Mouse (Mus musculus) CH12.LX (cell line): ENCODE results near the gene Slc25a17. TPM values are rescaled to one million over a fixed set of nuclear protein-coding genes. Genes with fewer than 3 reads are reported as not detected.

ENCODE experiments used
- DNase-seq: peaks from one replicate; pipeline ENCODE4 v3.0.0-alpha.2; 2013; ENCODE audit errors: extremely low read depth
- H3K27ac ChIP-seq: 2 replicates; pipeline ENCODE4 v1.5.1; 2012; ENCODE audit warnings: low read depth, mild to moderate bottlenecking, control low read depth, moderate library complexity; ENCODE audit not compliant: insufficient read depth
- H3K27me3 ChIP-seq: replicated peaks from 2 replicates; pipeline ENCODE3; 2012; ENCODE audit warnings: inconsistent platforms
- H3K36me3 ChIP-seq, 2 experiments: replicated peaks in 1 of 2; 2 replicates each; pipeline versions ENCODE3 to v1.6.1; 2012; ENCODE audit warnings: inconsistent platforms in 1 of 2, low read length in 1 of 2, mild to moderate bottlenecking in 1 of 2, mixed read lengths in 1 of 2, moderate library complexity in 1 of 2; ENCODE audit not compliant: control insufficient read depth in 1 of 2, insufficient read depth in 1 of 2
- H3K4me1 ChIP-seq, 2 experiments: 2 replicates each; pipeline ENCODE4 v1.6.1; 2012; ENCODE audit warnings: inconsistent platforms in 1 of 2, moderate library complexity in 1 of 2; ENCODE audit not compliant: insufficient read depth in 2 of 2, control insufficient read depth in 1 of 2
- H3K4me2 ChIP-seq: 2 replicates; pipeline ENCODE4 v1.6.1; 2012; ENCODE audit warnings: low read depth, mild to moderate bottlenecking, control low read depth; ENCODE audit not compliant: poor library complexity, insufficient read depth, severe bottlenecking
- H3K4me3 ChIP-seq, 3 experiments: fragments of 150-350 bp in 1 of 3; sonication (generic) in 1 of 3; replicated peaks in 1 of 3; 2 replicates each; pipeline versions ENCODE3 to v1.5.1; 2011 to 2012; ENCODE audit warnings: low read depth in 2 of 3, low read length in 2 of 3, mild to moderate bottlenecking in 2 of 3, moderate library complexity in 2 of 3, control low read depth in 1 of 3, improper control_type of control experiment in 1 of 3, inconsistent platforms in 1 of 3, mixed read lengths in 1 of 3; ENCODE audit not compliant: poor library complexity in 1 of 3
- H3K79me2 ChIP-seq: replicated peaks from 2 replicates; pipeline ENCODE4 v1.6.1; 2012; ENCODE audit warnings: mild to moderate bottlenecking, moderate library complexity; ENCODE audit not compliant: control insufficient read depth, poor library complexity, insufficient read depth, severe bottlenecking; ENCODE audit errors: extremely low read depth
- H3K9ac ChIP-seq: 2 replicates; pipeline ENCODE4 v1.6.1; 2012; ENCODE audit warnings: low read depth, mild to moderate bottlenecking, control low read depth, moderate library complexity; ENCODE audit not compliant: insufficient read depth
- H3K9me3 ChIP-seq: replicated peaks from 2 replicates; pipeline ENCODE3; 2012; ENCODE audit warnings: low read length, inconsistent platforms, mixed read lengths
- BHLHE40 ChIP-seq: IDR thresholded peaks from 2 replicates; pipeline ENCODE4 v1.6.1; 2011; ENCODE audit warnings: mild to moderate bottlenecking, low read depth, low read length, improper control_type of control experiment
- CHD1 ChIP-seq: IDR thresholded peaks from 2 replicates; pipeline ENCODE4 v1.6.1; 2012; ENCODE audit warnings: low read depth, low read length, improper control_type of control experiment, inconsistent platforms
- CHD2 ChIP-seq: IDR thresholded peaks from 2 replicates; pipeline ENCODE4 v1.6.1; 2011; ENCODE audit warnings: low read length, improper control_type of control experiment
- CTCF ChIP-seq, 2 experiments: IDR thresholded peaks in 1 of 2; conservative IDR thresholded peaks in 1 of 2; 2 replicates each; pipeline ENCODE4 v1.5.1; 2011 to 2012; ENCODE audit warnings: low read depth in 2 of 2, low read length in 2 of 2, improper control_type of control experiment in 1 of 2, inconsistent platforms in 1 of 2, mild to moderate bottlenecking in 1 of 2, moderate library complexity in 1 of 2
- E2F4 ChIP-seq: IDR thresholded peaks from 2 replicates; pipeline ENCODE4 v1.6.1; 2011; ENCODE audit warnings: low read depth, low read length, improper control_type of control experiment; ENCODE audit not compliant: insufficient replicate concordance
- ELF1 ChIP-seq: IDR thresholded peaks from 2 replicates; pipeline ENCODE4 v1.6.1; 2014; ENCODE audit warnings: low read depth, mild to moderate bottlenecking, inconsistent platforms, low read length, improper control_type of control experiment
- EP300 ChIP-seq: IDR thresholded peaks from 2 replicates; pipeline ENCODE4 v1.6.1; 2011; ENCODE audit warnings: low read length, improper control_type of control experiment
- ETS1 ChIP-seq: conservative IDR thresholded peaks from 2 replicates; pipeline ENCODE4 v1.6.1; 2012; ENCODE audit warnings: low read depth, mild to moderate bottlenecking, inconsistent platforms, low read length, improper control_type of control experiment, moderate library complexity
- GABPA ChIP-seq: IDR thresholded peaks from 2 replicates; pipeline ENCODE4 v1.6.1; 2012; ENCODE audit warnings: low read depth, low read length, improper control_type of control experiment, inconsistent platforms; ENCODE audit not compliant: insufficient replicate concordance
- HCFC1 ChIP-seq: IDR thresholded peaks from 2 replicates; pipeline ENCODE4 v1.6.1; 2012; ENCODE audit warnings: low read depth, mild to moderate bottlenecking, inconsistent platforms, low read length, improper control_type of control experiment
- IRF4 ChIP-seq: IDR thresholded peaks from 2 replicates; pipeline ENCODE4 v1.6.1; 2014; ENCODE audit warnings: low read depth, mild to moderate bottlenecking, inconsistent platforms, low read length, improper control_type of control experiment
- JUN ChIP-seq: IDR thresholded peaks from 2 replicates; pipeline ENCODE4 v1.6.1; 2011; ENCODE audit warnings: low read depth, mild to moderate bottlenecking, low read length, improper control_type of control experiment, moderate library complexity; ENCODE audit not compliant: insufficient read depth
- JUND ChIP-seq: conservative IDR thresholded peaks from 2 replicates; pipeline ENCODE4 v1.6.1; 2011; ENCODE audit warnings: low read depth, low read length, improper control_type of control experiment
- KAT2A ChIP-seq: IDR thresholded peaks from 2 replicates; pipeline ENCODE4 v1.6.1; 2012; ENCODE audit warnings: low read length, improper control_type of control experiment, inconsistent platforms; ENCODE audit not compliant: insufficient replicate concordance
- MAFK ChIP-seq: IDR thresholded peaks from 2 replicates; pipeline ENCODE4 v1.6.1; 2011; ENCODE audit warnings: low read length, improper control_type of control experiment; ENCODE audit not compliant: insufficient replicate concordance
- MAX ChIP-seq: IDR thresholded peaks from 2 replicates; pipeline ENCODE4 v1.6.1; 2011; ENCODE audit warnings: low read length, improper control_type of control experiment
- MAZ ChIP-seq: IDR thresholded peaks from 2 replicates; pipeline ENCODE4 v1.6.1; 2012; ENCODE audit warnings: low read depth, mild to moderate bottlenecking, inconsistent platforms, low read length, improper control_type of control experiment, moderate library complexity
- MEF2A ChIP-seq: IDR thresholded peaks from 2 replicates; pipeline ENCODE4 v1.6.1; 2014; ENCODE audit warnings: low read depth, mild to moderate bottlenecking, inconsistent platforms, low read length, improper control_type of control experiment, borderline replicate concordance
- MXI1 ChIP-seq: IDR thresholded peaks from 2 replicates; pipeline ENCODE4 v1.6.1; 2011; ENCODE audit warnings: mild to moderate bottlenecking, low read depth, low read length, improper control_type of control experiment
- MYC ChIP-seq: IDR thresholded peaks from 2 replicates; pipeline ENCODE4 v1.6.1; 2011; ENCODE audit warnings: low read depth, mild to moderate bottlenecking, improper control_type of control experiment, low read length
- NELFE ChIP-seq: IDR thresholded peaks from 2 replicates; pipeline ENCODE4 v1.6.1; 2011; ENCODE audit warnings: low read depth, low read length, improper control_type of control experiment
- NRF1 ChIP-seq: IDR thresholded peaks from 2 replicates; pipeline ENCODE4 v1.6.1; 2014; ENCODE audit warnings: low read depth, mild to moderate bottlenecking, inconsistent platforms, low read length, improper control_type of control experiment, moderate library complexity
- PAX5 ChIP-seq: IDR thresholded peaks from 2 replicates; pipeline ENCODE4 v1.6.1; 2012; ENCODE audit warnings: low read length, inconsistent platforms, mixed read lengths
- POLR2A ChIP-seq: IDR thresholded peaks from 2 replicates; pipeline ENCODE4 v1.6.1; 2011; ENCODE audit warnings: low read depth, mild to moderate bottlenecking, improper control_type of control experiment, low read length
- POLR2AphosphoS2 ChIP-seq: IDR thresholded peaks from 2 replicates; pipeline ENCODE4 v1.6.1; 2011; ENCODE audit warnings: low read depth, low read length, improper control_type of control experiment
- RAD21 ChIP-seq: IDR thresholded peaks from 2 replicates; pipeline ENCODE4 v1.6.1; 2011; ENCODE audit warnings: low read depth, mild to moderate bottlenecking, low read length, improper control_type of control experiment, moderate library complexity
- RCOR1 ChIP-seq: conservative IDR thresholded peaks from 2 replicates; pipeline ENCODE4 v1.6.1; 2012; ENCODE audit warnings: low read depth, mild to moderate bottlenecking, inconsistent platforms, low read length, improper control_type of control experiment
- SIN3A ChIP-seq: IDR thresholded peaks from 2 replicates; pipeline ENCODE4 v1.6.1; 2012; ENCODE audit warnings: low read length, improper control_type of control experiment, inconsistent platforms
- SMC3 ChIP-seq: IDR thresholded peaks from 2 replicates; pipeline ENCODE4 v1.6.1; 2011; ENCODE audit warnings: low read depth, low read length, improper control_type of control experiment
- TBP ChIP-seq: conservative IDR thresholded peaks from 2 replicates; pipeline ENCODE4 v1.6.1; 2011; ENCODE audit warnings: low read depth, low read length, improper control_type of control experiment
- TCF12 ChIP-seq: IDR thresholded peaks from 2 replicates; pipeline ENCODE4 v1.6.1; 2014; ENCODE audit warnings: low read depth, mild to moderate bottlenecking, inconsistent platforms, low read length, improper control_type of control experiment
- UBTF ChIP-seq: IDR thresholded peaks from 2 replicates; pipeline ENCODE4 v1.6.1; 2012; ENCODE audit warnings: low read depth, mild to moderate bottlenecking, inconsistent platforms, low read length, improper control_type of control experiment, moderate library complexity
- USF1 ChIP-seq: IDR thresholded peaks from 2 replicates; pipeline ENCODE4 v1.6.1; 2014; ENCODE audit warnings: low read depth, mild to moderate bottlenecking, inconsistent platforms, low read length, improper control_type of control experiment
- USF2 ChIP-seq: conservative IDR thresholded peaks from 2 replicates; pipeline ENCODE4 v1.6.1; 2011; ENCODE audit warnings: low read depth, low read length, improper control_type of control experiment
- ZC3H11A ChIP-seq: IDR thresholded peaks from 2 replicates; pipeline ENCODE4 v1.6.1; 2012; ENCODE audit warnings: low read depth, mild to moderate bottlenecking, inconsistent platforms, low read length, improper control_type of control experiment
- ZKSCAN1 ChIP-seq: IDR thresholded peaks from 2 replicates; pipeline ENCODE4 v1.6.1; 2012; ENCODE audit warnings: low read depth, inconsistent platforms, low read length, improper control_type of control experiment, borderline replicate concordance
- ZMIZ1 ChIP-seq: IDR thresholded peaks from 2 replicates; pipeline ENCODE4 v1.6.1; 2012; ENCODE audit warnings: low read depth, mild to moderate bottlenecking, inconsistent platforms, low read length, improper control_type of control experiment
- ZNF384 ChIP-seq: IDR thresholded peaks from 2 replicates; pipeline ENCODE4 v1.6.1; 2012; ENCODE audit warnings: low read depth, low read length, improper control_type of control experiment, inconsistent platforms
- dilution Hi-C: fragments of 300-500 bp; cut with MboI; formaldehyde crosslinking; loops from 2 replicates; pipeline ENCODE4 v1.14.3; 2020; ENCODE audit warnings: low sequenced_read_pairs; ENCODE audit not compliant: extremely low pct_unique_long_range_greater_than_20kb, extremely low pct_ligation_motif_present
- in situ Hi-C: fragments of 300-500 bp; cut with MboI; formaldehyde crosslinking; loops from 3 replicates; pipeline ENCODE4 v1.14.3; 2019; ENCODE audit warnings: low sequenced_read_pairs, low pct_ligation_motif_present, low pct_unique_long_range_greater_than_20kb, mixed read lengths
- polyA plus RNA-seq: library from polyadenylated mRNA; unstranded; fragments of >175 nt; gene quantifications from 2 replicates; pipeline ENCODE4 v1.2.1, GENCODE M21; 2012; ENCODE audit warnings: low read depth; ENCODE audit not compliant: insufficient read length
- total RNA-seq, 2 experiments: library from RNA; depleted of rRNA; stranded (reverse); fragments of 300-350 nt in 1 of 2; fragments of >200 nt in 1 of 2; gene quantifications; 2 replicates each; pipeline ENCODE4 v1.2.3; 2012 to 2014

Slc25a17 gene
- total and polyA plus RNA-seq, 3 experiments = 48.0 to 99.4 (median 76.9) TPM

DNA sequence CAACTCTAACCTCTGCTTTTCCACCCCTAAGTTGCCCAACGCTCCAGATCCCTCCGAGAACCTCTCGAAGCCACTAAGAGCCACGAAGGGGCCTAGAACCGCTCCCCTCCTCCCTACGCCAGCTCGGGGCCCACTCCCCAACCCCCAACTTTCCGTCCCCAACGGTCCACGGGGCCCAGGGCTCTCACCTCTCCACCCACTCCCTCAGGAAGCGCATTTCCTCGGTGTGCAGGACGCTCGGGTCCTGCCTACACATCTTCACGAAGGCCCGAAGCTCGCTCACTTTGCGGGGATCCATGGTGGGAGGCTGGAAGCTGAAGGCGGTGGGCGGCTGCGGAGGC is 38.7 kb upstream of the Slc25a17 start:
- Histone ChIP-seq H3K79me2 (peaks cover 74% of the 10 kb centered on the region), H3K36me3 (peaks cover 6 to 28% of the 10 kb centered on the region in 2 experiments), H3K4me1 (peaks cover 0 to 49% of the 10 kb centered on the region in 2 experiments; a peak in 2 of 4 replicates), H3K4me2 (peak overlapping the region; percentile 100; the same call in 1 of the 2 replicates), H3K27ac (peak overlapping the region; percentile 82), H3K27me3 (no peaks in the 10 kb centered on the region), H3K4me3 (peak overlapping the region; percentile 68 to 98 (median 93)), H3K9ac (peak overlapping the region; percentile 79), H3K9me3 (no peaks in the 10 kb centered on the region)
- in situ Hi-C loops = no loop called here
- dilution Hi-C loops = no loop called here
- TF ChIP-seq TBP (no peak), PAX5 (no peak), MAX (no peak), CHD1 (0 out of 2 replicates have a peak, but pooled peaks have one; percentile 30), NRF1 (no peak), E2F4 (no peak), USF1 (no peak), MAZ (0 out of 2 replicates have a peak, but pooled peaks have one; percentile 18), ZNF384 (0 out of 2 replicates have a peak, but pooled peaks have one; percentile 0), BHLHE40 (no peak), MEF2A (0 out of 2 replicates have a peak, but pooled peaks have one; percentile 25), JUND (no peak), NELFE (no peak; the same call in 1 of the 2 replicates), KAT2A (no peak), SIN3A (no peak; the same call in 1 of the 2 replicates), ZMIZ1 (no peak), HCFC1 (no peak), MXI1 (no peak), USF2 (no peak), POLR2AphosphoS2 (no peak), MAFK (no peak), MYC (no peak), GABPA (no peak), TCF12 (no peak), UBTF (no peak), ELF1 (peak; percentile 7; the same call in 1 of the 2 replicates), ZC3H11A (no peak), RAD21 (no peak), IRF4 (0 out of 2 replicates have a peak, but pooled peaks have one; percentile 9), CTCF (conservative IDR thresholded peaks at IDR 0.05 in 1 of 2, IDR thresholded peaks at IDR 0.05 in 1 of 2; ENCODE audit: low read depth in 2 of 2, low read length in 2 of 2) (no peak), CHD2 (peak; percentile 68), JUN (no peak), SMC3 (no peak), POLR2A (peak; percentile 66; the same call in 1 of the 2 replicates), RCOR1 (no peak), EP300 (no peak), ETS1 (no peak), ZKSCAN1 (no peak)
- no peak for DNase-seq
